Mouse (Mus musculus): Measurements from ENCODE around the gene Mtor.

GRCm38 (mm10) chr4:148589565-148589964, 141.2 kb downstream of the Mtor start:
- TF ChIP-seq GATA1 (IDR thresholded peaks at IDR 0.05; ENCODE audit: borderline replicate concordance, low read length) (no peak), FLI1 (IDR thresholded peaks at IDR 0.05; ENCODE audit: low read length) (no peak)

Measured in megakaryocyte, embryonic 14.5 days (primary cell).